In genomic region chr5:123682372-123682771, GRCm38 (mm10) we compare ENCODE assay signal across 8 mouse cellular contexts. TPM values are rescaled to one million over a fixed set of nuclear protein-coding genes. Genes with fewer than 3 reads are reported as not detected.
DNase-seq lines count a peak whose midpoint lies in the region; ATAC-seq lines count a peak whose summit lies in the region.

No protein-coding gene starts in this region.

- H3K27ac ChIP-seq in heart, embryonic 16.5 days (ENCODE audit: low read length): peak overlapping the region; percentile 5; the same call in 1 of the 2 replicates
- H3K27ac ChIP-seq in hindbrain, embryonic 14.5 days: no peak overlapping the region
- 0 out of 2 replicates have a peak overlapping the region, but pooled peaks have one; percentile 99 for H3K27ac ChIP-seq in midbrain, embryonic 10.5 days (replicated peaks)

- intact Hi-C loops in heart, postnatal 14 days (cut with DNase I): loop anchor here (2.0 to 5.0 kb wide), 2 partner anchors 16 to 40 kb away; no protein-coding TSS in a partner anchor

- H3K27me3 ChIP-seq in heart, embryonic 16.5 days (ENCODE audit: control insufficient read depth, insufficient read depth, low read length): no peaks in the 10 kb centered on the region
- H3K27me3 ChIP-seq in hindbrain, embryonic 14.5 days (ENCODE audit: control insufficient read depth, insufficient read depth, low read length): no peaks in the 10 kb centered on the region
- no peaks in the 10 kb centered on the region for H3K27me3 ChIP-seq in midbrain, embryonic 10.5 days (ENCODE audit: low read depth, poor library complexity, severe bottlenecking)

- no peaks in the 10 kb centered on the region for H3K9me3 ChIP-seq in heart, embryonic 16.5 days (replicated peaks; ENCODE audit: control insufficient read depth, low read length)
- no peaks in the 10 kb centered on the region for H3K9me3 ChIP-seq in hindbrain, embryonic 14.5 days (ENCODE audit: control insufficient read depth, low read length)
- H3K9me3 ChIP-seq in midbrain, embryonic 10.5 days (replicated peaks): no peaks in the 10 kb centered on the region

- H3K4me3 ChIP-seq in heart, embryonic 16.5 days (ENCODE audit: low read length): peak overlapping the region; percentile 96
- peak overlapping the region; percentile 96 for H3K4me3 ChIP-seq in hindbrain, embryonic 14.5 days (replicated peaks; ENCODE audit: low read length)
- H3K4me3 ChIP-seq in midbrain, embryonic 10.5 days: peak overlapping the region; percentile 98

- H3K4me1 ChIP-seq in heart, embryonic 16.5 days (ENCODE audit: control insufficient read depth, insufficient read depth, low read length): peaks cover 36% of the 10 kb centered on the region
- H3K4me1 ChIP-seq in hindbrain, embryonic 14.5 days (replicated peaks; ENCODE audit: control insufficient read depth, insufficient read depth, low read length): peaks cover 29% of the 10 kb centered on the region
- peaks cover 36% of the 10 kb centered on the region for H3K4me1 ChIP-seq in midbrain, embryonic 10.5 days

- ATAC-seq in heart, embryonic 16.5 days (replicated peaks; ENCODE audit: extremely low read depth, insufficient read depth, low FRiP score): no peak
- ATAC-seq in hindbrain, embryonic 14.5 days (ENCODE audit: low FRiP score): no peak

- H3K9ac ChIP-seq in heart, embryonic 16.5 days (ENCODE audit: low read length): peak overlapping the region; percentile 99
- peak overlapping the region; percentile 99 for H3K9ac ChIP-seq in hindbrain, embryonic 14.5 days

- H3K36me3 ChIP-seq in heart, embryonic 16.5 days (ENCODE audit: control insufficient read depth, insufficient read depth): no peaks in the 10 kb centered on the region
- peaks cover 2% of the 10 kb centered on the region; the same call in 1 of the 2 replicates for H3K36me3 ChIP-seq in hindbrain, embryonic 14.5 days (replicated peaks; ENCODE audit: control insufficient read depth, insufficient read depth)
- peaks cover 2% of the 10 kb centered on the region for H3K36me3 ChIP-seq in midbrain, embryonic 10.5 days

- peak overlapping the region; percentile 96 for H3K4me2 ChIP-seq in heart, embryonic 16.5 days (ENCODE audit: low read depth, low read length)
- H3K4me2 ChIP-seq in hindbrain, embryonic 14.5 days (replicated peaks): peak overlapping the region; percentile 62

- WGBS in heart, embryonic 16.5 days: 25% methylated on average over 4 of the region's 4 CpGs
- WGBS in hindbrain, embryonic 14.5 days: 37% methylated on average over 4 of the region's 4 CpGs
- 60% methylated on average over 4 of the region's 4 CpGs for WGBS in midbrain, embryonic 10.5 days

- no peak for DNase-seq in heart, postnatal 14 days
- DNase-seq in adipocyte (ENCODE audit: low spot score): peak; percentile 46
- DNase-seq in hindbrain, embryonic 14.5 days (ENCODE audit: low spot score): no peak
- no peak for DNase-seq in midbrain, embryonic 10.5 days (ENCODE audit: low spot score)
- DNase-seq in natural killer cell, adult 2 months (ENCODE audit: low spot score in 2 of 2): no peak
- DNase-seq in layer of hippocampus, adult 9-11 months: no peak
- no peak for DNase-seq in adrenal gland, adult 18-20 months (ENCODE audit: low spot score in 2 of 2)

RNA-seq across cellular contexts. Expression of gene Clip1, which starts 2.0 kb away (rescaled TPM):
- polyA plus RNA-seq in heart, embryonic 16.5 days (2015; fragmentation: Nextera tagmentation; extraction: Ambion mirVana): 53.1 and 54.0 TPM in 2 replicates
- total RNA-seq in heart, postnatal 14 days (2021): 100 to 1,000 TPM; 118 to 125 TPM
- 70.7 and 72.9 TPM in 2 replicates for polyA plus RNA-seq in hindbrain, embryonic 14.5 days (2014; fragmentation: Nextera tagmentation; extraction: Ambion mirVana)
- 51.3 and 55.8 TPM in 2 replicates for polyA plus RNA-seq in midbrain, embryonic 10.5 days (2016; fragmentation: Nextera tagmentation; extraction: Ambion mirVana)
- 10 to 100 TPM; 66.0 to 74.2 TPM for total RNA-seq in adrenal gland, adult 18-20 months (2021)

RNA-seq across cellular contexts. Expression of gene Zcchc8, which starts 38.5 kb away (rescaled TPM):
- 53.5 and 58.5 TPM in 2 replicates for polyA plus RNA-seq in heart, embryonic 16.5 days (2015; fragmentation: Nextera tagmentation; extraction: Ambion mirVana)
- total RNA-seq in heart, postnatal 14 days (2021): 10 to 100 TPM; 30.9 to 35.7 TPM
- polyA plus RNA-seq in hindbrain, embryonic 14.5 days (2014; fragmentation: Nextera tagmentation; extraction: Ambion mirVana): 55.5 and 61.0 TPM in 2 replicates
- 90.1 and 94.5 TPM in 2 replicates for polyA plus RNA-seq in midbrain, embryonic 10.5 days (2016; fragmentation: Nextera tagmentation; extraction: Ambion mirVana)
- 10 to 100 TPM; 33.1 to 45.2 TPM for total RNA-seq in adrenal gland, adult 18-20 months (2021)
